Mouse (Mus musculus) ovary, adult 18-20 months (tissue): ENCODE data around the gene Lrrc43.
"Not testable (repeated sequence)": the region's sequence is repeated elsewhere in the genome, so short reads cannot be mapped to it uniquely, and the experiment has no call there.

Experiments
- DNase-seq: peaks from one replicate; pipeline ENCODE4 v3.0.0; 2022; ENCODE audit warnings: low spot score, mixed read lengths

Gene Lrrc43

GRCm38 (mm10) chr5:123489112-123489785 is at the start of gene Lrrc43, which contains the start of gene Il31:
TSS of gene Lrrc43 (plus strand) at chr5:123489305.
TSS of gene Il31 (minus strand) at chr5:123489489.
- no peak for DNase-seq

GRCm38 (mm10) chr5:123439312-123439711 is 49.8 kb upstream of the Lrrc43 start:
- DNase-seq = no peak

GRCm38 (mm10) chr5:123439941-123440340 is 49.2 kb upstream of the Lrrc43 start:
- no peak for DNase-seq

- no peak for DNase-seq
Measured at GRCm38 (mm10) chr5:123440664-123441063, 48.4 kb upstream of the Lrrc43 start.

GRCm38 (mm10) chr5:123442283-123442682 is 46.8 kb upstream of the Lrrc43 start:
- no peak for DNase-seq

- peak; percentile 32 for DNase-seq
Measured at GRCm38 (mm10) chr5:123444069-123444468, 45.0 kb upstream of the Lrrc43 start.

GRCm38 (mm10) chr5:123444849-123445334 is 44.2 kb upstream of the Lrrc43 start:
- no peak for DNase-seq

- DNase-seq = no peak
Measured at GRCm38 (mm10) chr5:123451886-123452285, 37.2 kb upstream of the Lrrc43 start.

GRCm38 (mm10) chr5:123461420-123461819 is 27.7 kb upstream of the Lrrc43 start:
- DNase-seq = no peak

GRCm38 (mm10) chr5:123464638-123465037 is 24.5 kb upstream of the Lrrc43 start:
- no peak for DNase-seq

- DNase-seq = no peak
Measured at GRCm38 (mm10) chr5:123470784-123471400, 18.2 kb upstream of the Lrrc43 start.

GRCm38 (mm10) chr5:123473817-123474216 is 15.3 kb upstream of the Lrrc43 start:
- DNase-seq = no peak

GRCm38 (mm10) chr5:123487659-123488395 is 1.3 kb upstream of the Lrrc43 start:
- no peak for DNase-seq

GRCm38 (mm10) chr5:123489935-123490334 is 830 bp downstream of the Lrrc43 start:
- no peak for DNase-seq

- DNase-seq = no peak
Measured at GRCm38 (mm10) chr5:123499717-123500116, 10.6 kb downstream of the Lrrc43 start.

GRCm38 (mm10) chr5:123501973-123502372 is 12.9 kb downstream of the Lrrc43 start:
- DNase-seq = no peak

GRCm38 (mm10) chr5:123507936-123508723 is 19.0 kb downstream of the Lrrc43 start:
- DNase-seq = peak; percentile 78

- DNase-seq = no peak
Measured at GRCm38 (mm10) chr5:123508921-123509320, 19.8 kb downstream of the Lrrc43 start.

GRCm38 (mm10) chr5:123510160-123510559 is 21.1 kb downstream of the Lrrc43 start, which contains the start of gene B3gnt4:
TSS of gene B3gnt4 (plus strand) at chr5:123510460.
- DNase-seq = no peak

- DNase-seq = not testable (repeated sequence)
Measured at GRCm38 (mm10) chr5:123511426-123511825, 22.3 kb downstream of the Lrrc43 start.

GRCm38 (mm10) chr5:123512102-123512501 is 23.0 kb downstream of the Lrrc43 start:
- no peak for DNase-seq

- no peak for DNase-seq
Measured at GRCm38 (mm10) chr5:123514871-123515270, 25.8 kb downstream of the Lrrc43 start.
